Mouse (Mus musculus): Measurements from ENCODE around the gene Rnf144a.

The Rnf144a gene

DNA sequence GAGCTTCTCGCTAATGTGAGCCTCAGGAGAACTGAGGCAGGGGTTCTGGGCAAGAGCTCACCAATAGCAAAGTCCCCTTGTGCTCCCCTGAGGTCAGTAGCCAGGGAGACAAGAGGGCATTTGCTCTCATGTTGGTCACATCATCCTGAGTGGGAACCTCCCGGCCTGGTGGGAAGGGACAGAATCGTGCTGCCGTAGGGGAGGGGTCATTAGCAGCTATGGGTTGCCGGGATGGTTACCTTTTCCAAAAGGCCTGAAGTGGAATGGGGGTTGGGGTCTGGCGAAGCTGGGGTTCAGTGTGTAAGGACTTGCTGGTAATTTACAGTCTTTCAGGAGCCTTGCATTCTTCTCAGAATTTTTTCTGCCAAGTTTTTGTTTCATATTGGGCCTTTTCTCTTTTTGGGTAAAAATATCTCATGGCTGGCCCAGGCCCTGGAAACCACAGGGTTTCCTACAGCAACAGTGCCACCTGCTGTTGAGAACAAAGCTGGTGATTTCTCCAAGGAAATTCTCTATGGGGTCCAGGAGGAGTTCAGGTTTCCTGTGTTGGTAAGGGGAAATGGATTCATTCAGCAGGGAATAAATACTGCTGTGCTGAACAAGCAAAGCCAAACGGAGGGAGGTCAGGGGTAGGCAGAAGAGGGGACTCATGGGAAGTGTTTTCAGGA is 137.9 kb downstream of the Rnf144a start:
- H3K4me1 ChIP-seq (replicated peaks; ENCODE audit: low read depth, low read length): peaks cover 12% of the 10 kb centered on the region
- no peaks in the 10 kb centered on the region for H3K9me3 ChIP-seq (ENCODE audit: low read length)
- H3K27me3 ChIP-seq (ENCODE audit: insufficient read depth, low read length): no peaks in the 10 kb centered on the region
- H3K36me3 ChIP-seq (ENCODE audit: insufficient read depth, low read length): no peaks in the 10 kb centered on the region
- TF ChIP-seq NANOG (IDR thresholded peaks at IDR 0.05; ENCODE audit: borderline replicate concordance, low read length) (peak; percentile 67; the same call in 1 of the 2 replicates), CTCF (conservative IDR thresholded peaks at IDR 0.05; ENCODE audit: low read length) (peak; percentile 39), POU5F1 (IDR thresholded peaks at IDR 0.05; ENCODE audit: borderline replicate concordance, low read length) (no peak)
- H3K4me3 ChIP-seq (replicated peaks; ENCODE audit: low read length): no peak overlapping the region

DNA sequence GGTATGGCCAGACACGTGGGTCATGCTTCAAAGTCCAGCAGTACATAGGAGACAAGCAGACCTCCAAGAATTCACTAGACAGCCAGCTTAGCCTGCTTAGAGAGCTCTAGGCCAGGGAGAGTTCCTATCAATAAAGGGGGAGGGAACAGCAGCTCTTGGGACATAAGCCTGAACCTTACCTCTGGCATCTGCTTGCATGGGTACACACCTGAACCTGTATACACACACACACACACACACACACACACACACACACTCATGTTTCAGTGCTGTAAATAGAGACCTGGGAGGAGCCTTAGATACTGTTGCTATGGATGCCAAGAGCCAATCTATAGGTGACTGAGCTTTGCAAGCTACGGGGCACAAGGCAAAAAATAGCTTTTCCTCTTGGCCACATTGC is 138.5 kb downstream of the Rnf144a start:
- Histone ChIP-seq H3K4me3 (replicated peaks; ENCODE audit: low read length) (no peak overlapping the region), H3K9me3 (ENCODE audit: low read length) (no peaks in the 10 kb centered on the region), H3K27me3 (ENCODE audit: insufficient read depth, low read length) (no peaks in the 10 kb centered on the region), H3K36me3 (ENCODE audit: insufficient read depth, low read length) (no peaks in the 10 kb centered on the region), H3K4me1 (replicated peaks; ENCODE audit: low read depth, low read length) (peaks cover 12% of the 10 kb centered on the region)
- TF ChIP-seq NANOG (IDR thresholded peaks at IDR 0.05; ENCODE audit: borderline replicate concordance, low read length): no peak
- no peak for TF ChIP-seq POU5F1 (IDR thresholded peaks at IDR 0.05; ENCODE audit: borderline replicate concordance, low read length)
